Mouse (Mus musculus) neural tube, embryonic 12.5 days (tissue): ENCODE data around the gene Pdhx. TPM values are rescaled to one million over a fixed set of nuclear protein-coding genes. Genes with fewer than 3 reads are reported as not detected.
A peak's percentile ranks its signal among the peaks of the same experiment; 100 is the strongest.

Source experiments
- ATAC-seq: fragments of 200-750 bp; cut with Nextera tagmentation; 2 replicates; pipeline ENCODE4 v1.8.0; 2017; ENCODE audit warnings: low read depth, mild to moderate bottlenecking, moderate TSS enrichment, moderate library complexity; ENCODE audit not compliant: low FRiP score
- H3K27ac ChIP-seq: fragments of 300-500 bp; sonication (generic); 2 replicates; pipeline ENCODE4 v1.5.1; 2016
- H3K27me3 ChIP-seq: fragments of 300-500 bp; sonication (generic); replicated peaks from 2 replicates; pipeline ENCODE4 v1.6.1; 2016; ENCODE audit warnings: mild to moderate bottlenecking
- H3K36me3 ChIP-seq: fragments of 300-500 bp; sonication (generic); 2 replicates; pipeline ENCODE4 v1.6.1; 2016; ENCODE audit warnings: mild to moderate bottlenecking
- H3K4me1 ChIP-seq: fragments of 300-500 bp; sonication (generic); 2 replicates; pipeline ENCODE4 v1.6.1; 2016
- H3K4me2 ChIP-seq: fragments of 300-500 bp; sonication (generic); replicated peaks from 2 replicates; pipeline ENCODE4 v1.6.1; 2016; ENCODE audit warnings: mild to moderate bottlenecking
- H3K4me3 ChIP-seq: fragments of 300-500 bp; sonication (generic); 2 replicates; pipeline ENCODE4 v1.5.1; 2016
- H3K9ac ChIP-seq: fragments of 300-500 bp; sonication (generic); 2 replicates; pipeline ENCODE4 v1.6.1; 2016; ENCODE audit warnings: mild to moderate bottlenecking
- H3K9me3 ChIP-seq: fragments of 300-500 bp; sonication (generic); 2 replicates; pipeline ENCODE4 v1.6.1; 2016; ENCODE audit warnings: mild to moderate bottlenecking
- WGBS: fragments of 180-500 bp; shearing (Covaris S2); methylation state at CpG from one replicate; pipeline ENCODE4 v1.1.7; 2016; 5-methylcytosine and 5-hydroxymethylcytosine counted together
- polyA plus RNA-seq: library from polyadenylated mRNA; unstranded; fragments of >200 nt; fragmentation: Nextera tagmentation; extraction: Ambion mirVana; gene quantifications from 2 replicates; pipeline ENCODE4 v1.2.1, GENCODE M21; 2016

Pdhx gene
- polyA plus RNA-seq, 1 experiment from 2014 or later = 53.9 TPM

GRCm38 (mm10) chr2:103051937-103052893, 21.1 kb downstream of the Pdhx start:
- ATAC-seq = no peak
- WGBS = 86% methylated on average over 19 of the region's 19 CpGs

GRCm38 (mm10) chr2:103045286-103045685, 28.0 kb downstream of the Pdhx start:
- WGBS = 76% methylated on average over 2 of the region's 2 CpGs
- Histone ChIP-seq H3K36me3 (peaks cover 3% of the 10 kb centered on the region; the same call in 1 of the 2 replicates), H3K4me3 (no peak overlapping the region), H3K4me1 (no peaks in the 10 kb centered on the region), H3K27me3 (no peaks in the 10 kb centered on the region), H3K9ac (no peak overlapping the region), H3K9me3 (no peaks in the 10 kb centered on the region), H3K27ac (no peak overlapping the region), H3K4me2 (no peak overlapping the region)
- no peak for ATAC-seq

More at GRCm38 (mm10) chr2:103051937-103052893, 21.1 kb downstream of the Pdhx start:
- H3K4me3 ChIP-seq = no peak overlapping the region
- no peak overlapping the region for H3K4me2 ChIP-seq
- no peak overlapping the region for H3K9ac ChIP-seq
- H3K27me3 ChIP-seq = no peaks in the 10 kb centered on the region
- H3K36me3 ChIP-seq = peaks cover 2% of the 10 kb centered on the region; the same call in 1 of the 2 replicates
- H3K4me1 ChIP-seq = no peaks in the 10 kb centered on the region
- no peaks in the 10 kb centered on the region for H3K9me3 ChIP-seq
- no peak overlapping the region for H3K27ac ChIP-seq

GRCm38 (mm10) chr2:103040896-103041295, 32.4 kb downstream of the Pdhx start:
- no peaks in the 10 kb centered on the region for H3K27me3 ChIP-seq
- no peak for ATAC-seq
- H3K4me3 ChIP-seq = no peak overlapping the region
- 84% methylated on average over 8 of the region's 8 CpGs for WGBS
- no peak overlapping the region for H3K4me2 ChIP-seq
- H3K9ac ChIP-seq = no peak overlapping the region
- H3K36me3 ChIP-seq = peaks cover 6% of the 10 kb centered on the region; the same call in 1 of the 2 replicates
- no peaks in the 10 kb centered on the region for H3K9me3 ChIP-seq
- H3K27ac ChIP-seq = no peak overlapping the region
- H3K4me1 ChIP-seq = no peaks in the 10 kb centered on the region

GRCm38 (mm10) chr2:103037831-103038230, 35.5 kb downstream of the Pdhx start:
- Histone ChIP-seq H3K36me3 (peaks cover 6% of the 10 kb centered on the region; the same call in 1 of the 2 replicates), H3K9ac (no peak overlapping the region), H3K9me3 (no peaks in the 10 kb centered on the region), H3K4me2 (no peak overlapping the region), H3K27me3 (no peaks in the 10 kb centered on the region), H3K27ac (no peak overlapping the region), H3K4me1 (no peaks in the 10 kb centered on the region), H3K4me3 (no peak overlapping the region)
- ATAC-seq = no peak
- WGBS = 86% methylated on average over 4 of the region's 4 CpGs

GRCm38 (mm10) chr2:103022728-103023127, 50.6 kb downstream of the Pdhx start:
- H3K9me3 ChIP-seq = no peaks in the 10 kb centered on the region
- H3K4me3 ChIP-seq = no peak overlapping the region
- H3K27me3 ChIP-seq = no peaks in the 10 kb centered on the region
- no peak overlapping the region for H3K4me2 ChIP-seq
- H3K36me3 ChIP-seq = peaks cover 8% of the 10 kb centered on the region; the same call in 1 of the 2 replicates
- H3K4me1 ChIP-seq = peaks cover 2% of the 10 kb centered on the region; the same call in 1 of the 2 replicates
- WGBS = 77% methylated on average over 3 of the region's 3 CpGs
- no peak overlapping the region for H3K9ac ChIP-seq
- no peak overlapping the region for H3K27ac ChIP-seq
- ATAC-seq = no peak

- Histone ChIP-seq H3K27me3 (no peaks in the 10 kb centered on the region), H3K27ac (no peak overlapping the region), H3K36me3 (peaks cover 5% of the 10 kb centered on the region; the same call in 1 of the 2 replicates), H3K4me1 (peaks cover 2% of the 10 kb centered on the region; the same call in 1 of the 2 replicates), H3K4me2 (no peak overlapping the region), H3K4me3 (no peak overlapping the region), H3K9ac (no peak overlapping the region), H3K9me3 (no peaks in the 10 kb centered on the region)
- peak; percentile 78 for ATAC-seq
- 40% methylated on average over 4 of the region's 4 CpGs for WGBS
These were observed 52.9 kb downstream of the Pdhx start for GRCm38 (mm10) chr2:103020191-103020987.

GRCm38 (mm10) chr2:103018817-103019494, 54.4 kb downstream of the Pdhx start:
- no peak overlapping the region for H3K9ac ChIP-seq
- H3K36me3 ChIP-seq = peaks cover 5% of the 10 kb centered on the region; the same call in 1 of the 2 replicates
- no peak overlapping the region for H3K4me3 ChIP-seq
- H3K4me2 ChIP-seq = no peak overlapping the region
- H3K9me3 ChIP-seq = no peaks in the 10 kb centered on the region
- peaks cover 2% of the 10 kb centered on the region; the same call in 1 of the 2 replicates for H3K4me1 ChIP-seq
- H3K27me3 ChIP-seq = no peaks in the 10 kb centered on the region
- no peak overlapping the region for H3K27ac ChIP-seq
- 80% methylated on average over 9 of the region's 9 CpGs for WGBS
- ATAC-seq = no peak; the same call in 1 of the 2 replicates

- no peaks in the 10 kb centered on the region for H3K27me3 ChIP-seq
- H3K27ac ChIP-seq = no peak overlapping the region
- 88% methylated on average over 2 of the region's 2 CpGs for WGBS
- H3K4me3 ChIP-seq = no peak overlapping the region
- no peak for ATAC-seq
- H3K4me2 ChIP-seq = no peak overlapping the region
- peaks cover 5% of the 10 kb centered on the region; the same call in 1 of the 2 replicates for H3K36me3 ChIP-seq
- peaks cover 2% of the 10 kb centered on the region; the same call in 1 of the 2 replicates for H3K4me1 ChIP-seq
- no peaks in the 10 kb centered on the region for H3K9me3 ChIP-seq
- no peak overlapping the region for H3K9ac ChIP-seq
These were observed 55.9 kb downstream of the Pdhx start for GRCm38 (mm10) chr2:103017391-103017824.

- no peak overlapping the region for H3K4me2 ChIP-seq
These were observed 57.2 kb downstream of the Pdhx start for GRCm38 (mm10) chr2:103016089-103016488.

GRCm38 (mm10) chr2:103012782-103013575, 60.3 kb downstream of the Pdhx start:
- ATAC-seq = no peak
- WGBS = 89% methylated on average over 4 of the region's 4 CpGs
- Histone ChIP-seq H3K4me2 (no peak overlapping the region), H3K9me3 (no peaks in the 10 kb centered on the region), H3K9ac (no peak overlapping the region), H3K4me1 (no peaks in the 10 kb centered on the region), H3K36me3 (no peaks in the 10 kb centered on the region), H3K27ac (no peak overlapping the region), H3K27me3 (no peaks in the 10 kb centered on the region), H3K4me3 (no peak overlapping the region)

More at GRCm38 (mm10) chr2:103016089-103016488, 57.2 kb downstream of the Pdhx start:
- H3K27me3 ChIP-seq = no peaks in the 10 kb centered on the region
- H3K36me3 ChIP-seq = no peaks in the 10 kb centered on the region
- no peak overlapping the region for H3K27ac ChIP-seq
- no peaks in the 10 kb centered on the region for H3K9me3 ChIP-seq
- no peak for ATAC-seq
- peaks cover under 1% of the 10 kb centered on the region; the same call in 1 of the 2 replicates for H3K4me1 ChIP-seq
- no peak overlapping the region for H3K4me3 ChIP-seq
- no peak overlapping the region for H3K9ac ChIP-seq

GRCm38 (mm10) chr2:103008221-103008620, 65.1 kb downstream of the Pdhx start:
- H3K4me1 ChIP-seq = no peaks in the 10 kb centered on the region
- 87% methylated on average over 3 of the region's 3 CpGs for WGBS
- no peak overlapping the region for H3K4me3 ChIP-seq
- no peak for ATAC-seq
- no peak overlapping the region for H3K27ac ChIP-seq
- no peaks in the 10 kb centered on the region for H3K27me3 ChIP-seq
- no peak overlapping the region for H3K9ac ChIP-seq
- no peaks in the 10 kb centered on the region for H3K36me3 ChIP-seq
- no peaks in the 10 kb centered on the region for H3K9me3 ChIP-seq
- H3K4me2 ChIP-seq = no peak overlapping the region
